Mouse (Mus musculus): ENCODE data around the gene Gm17428. TPM values are rescaled to one million over a fixed set of nuclear protein-coding genes. Genes with fewer than 3 reads are reported as not detected.

The Gm17428 gene
- polyA plus RNA-seq, 1 experiment from 2014 or later, result not detected

- Histone ChIP-seq H3K4me1 (replicated peaks; ENCODE audit: control insufficient read depth, insufficient read depth) (no peaks in the 10 kb centered on the region), H3K4me2 (replicated peaks; ENCODE audit: low read depth) (no peak within 1 kb of the TSS), H3K9ac (ENCODE audit: low read length) (peak within 1 kb of the TSS; percentile 31; the same call in 1 of the 2 replicates)
These were observed 40.6 kb upstream of the Gm17428 start, which contains the start of gene Cmtm5 for GRCm38 (mm10) chr14:54935904-54936830. Cmtm5 (plus strand) TSS chr14:54936261.

DNA sequence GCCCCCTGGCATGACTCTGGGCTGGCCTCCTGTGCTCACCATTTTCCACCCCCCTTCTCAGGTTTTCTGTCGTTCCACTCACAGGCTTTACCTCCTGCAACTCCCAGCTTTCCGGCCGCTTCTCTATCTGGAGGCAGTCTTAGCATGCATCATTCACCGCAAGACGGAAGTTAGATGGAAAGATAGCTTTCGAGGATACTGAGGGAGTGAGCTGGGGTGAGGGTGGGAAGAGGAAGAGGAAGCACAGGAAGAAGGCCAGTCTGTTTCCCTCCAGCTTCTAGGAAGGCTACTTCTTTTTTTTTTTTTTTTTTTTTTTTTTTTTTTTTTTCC, 39.9 kb upstream of the Gm17428 start:
- Histone ChIP-seq H3K4me2 (replicated peaks; ENCODE audit: low read depth) (no peak overlapping the region), H3K4me1 (replicated peaks; ENCODE audit: control insufficient read depth, insufficient read depth) (no peaks in the 10 kb centered on the region), H3K9me3 (ENCODE audit: control insufficient read depth, low read length) (no peaks in the 10 kb centered on the region), H3K27ac (replicated peaks) (no peak overlapping the region), H3K9ac (ENCODE audit: low read length) (no peak overlapping the region), H3K4me3 (ENCODE audit: low read depth, low read length) (no peak overlapping the region), H3K36me3 (ENCODE audit: control insufficient read depth, insufficient read depth, low read length) (no peaks in the 10 kb centered on the region), H3K27me3 (ENCODE audit: control insufficient read depth, insufficient read depth, low read length) (no peaks in the 10 kb centered on the region)
- ATAC-seq (ENCODE audit: low FRiP score, low TSS enrichment) (no peak), DNase-seq (ENCODE audit: low spot score) (no peak)
- WGBS, result 51% methylated on average over 6 of the region's 6 CpGs
- TF ChIP-seq EP300 (optimal IDR thresholded peaks at IDR 0.05) (no peak), CTCF (IDR thresholded peaks at IDR 0.05; ENCODE audit: low read depth) (no peak)

More at GRCm38 (mm10) chr14:54935904-54936830, 40.6 kb upstream of the Gm17428 start, which contains the start of gene Cmtm5:
- DNase-seq (ENCODE audit: low spot score) (no peak), ATAC-seq (ENCODE audit: low FRiP score, low TSS enrichment) (peak; percentile 33; the same call in 1 of the 2 replicates)
- 48% methylated on average over 8 of the region's 8 CpGs for WGBS
- no peak within 1 kb of the TSS for H3K4me3 ChIP-seq (ENCODE audit: low read depth, low read length)
- no peaks in the 10 kb centered on the region for H3K9me3 ChIP-seq (ENCODE audit: control insufficient read depth, low read length)
- H3K27ac ChIP-seq (replicated peaks), result no peak within 1 kb of the TSS
- H3K36me3 ChIP-seq (ENCODE audit: control insufficient read depth, insufficient read depth, low read length), result no peaks in the 10 kb centered on the region
- no peaks in the 10 kb centered on the region for H3K27me3 ChIP-seq (ENCODE audit: control insufficient read depth, insufficient read depth, low read length)
- TF ChIP-seq EP300 (optimal IDR thresholded peaks at IDR 0.05) (no peak), CTCF (IDR thresholded peaks at IDR 0.05; ENCODE audit: low read depth) (peak; percentile 51)

- Histone ChIP-seq H3K4me3 (ENCODE audit: low read depth, low read length) (no peak overlapping the region), H3K27me3 (ENCODE audit: control insufficient read depth, insufficient read depth, low read length) (no peaks in the 10 kb centered on the region), H3K9me3 (ENCODE audit: control insufficient read depth, low read length) (no peaks in the 10 kb centered on the region), H3K27ac (replicated peaks) (no peak overlapping the region), H3K4me1 (replicated peaks; ENCODE audit: control insufficient read depth, insufficient read depth) (no peaks in the 10 kb centered on the region), H3K36me3 (ENCODE audit: control insufficient read depth, insufficient read depth, low read length) (no peaks in the 10 kb centered on the region), H3K9ac (ENCODE audit: low read length) (no peak overlapping the region), H3K4me2 (replicated peaks; ENCODE audit: low read depth) (no peak overlapping the region)
- WGBS, result 90% methylated on average over 16 of the region's 16 CpGs
- DNase-seq (ENCODE audit: low spot score), result no peak
- ATAC-seq (ENCODE audit: low FRiP score, low TSS enrichment), result no peak
- TF ChIP-seq CTCF (IDR thresholded peaks at IDR 0.05; ENCODE audit: low read depth) (no peak), EP300 (optimal IDR thresholded peaks at IDR 0.05) (no peak)
These were observed 39.2 kb upstream of the Gm17428 start for GRCm38 (mm10) chr14:54937361-54938182.

DNA sequence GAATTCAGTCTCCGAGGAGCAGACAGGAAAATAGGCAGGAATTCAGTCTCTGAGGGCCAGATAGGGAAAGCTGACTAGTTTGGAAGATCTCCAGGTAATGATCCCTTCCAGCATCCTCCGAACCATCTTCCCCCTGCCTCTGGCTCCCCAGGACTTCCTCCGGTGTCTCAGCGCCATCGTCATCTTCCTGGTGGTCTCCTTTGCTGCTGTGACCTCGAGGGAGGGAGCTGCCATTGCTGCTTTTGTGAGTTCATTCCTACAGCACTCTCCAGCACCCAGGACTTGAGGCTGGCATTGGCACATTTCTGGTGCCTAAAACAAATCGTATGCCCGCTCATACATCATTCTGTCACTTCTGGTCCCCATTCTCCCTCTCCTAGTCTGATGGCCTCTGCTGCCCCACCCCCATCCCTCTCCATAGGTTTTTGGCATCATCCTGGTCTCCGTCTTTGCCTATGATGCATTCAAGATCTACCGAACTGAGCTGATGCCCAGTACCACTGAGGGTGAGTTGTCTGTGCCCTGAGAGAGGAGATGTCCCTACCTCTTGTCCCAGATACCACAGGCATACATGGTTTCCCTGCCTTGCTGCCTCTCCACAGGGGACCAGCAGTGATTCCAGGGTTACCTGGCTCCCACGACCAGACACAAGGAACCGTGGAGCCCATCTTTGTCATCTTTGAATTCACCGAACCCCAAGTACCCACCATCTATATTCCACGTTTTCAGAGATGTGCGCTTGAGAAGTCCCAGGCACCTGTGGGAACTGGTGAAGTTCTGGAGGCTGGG, 38.1 kb upstream of the Gm17428 start:
- Histone ChIP-seq H3K27me3 (ENCODE audit: control insufficient read depth, insufficient read depth, low read length) (no peaks in the 10 kb centered on the region), H3K4me1 (replicated peaks; ENCODE audit: control insufficient read depth, insufficient read depth) (no peaks in the 10 kb centered on the region), H3K36me3 (ENCODE audit: control insufficient read depth, insufficient read depth, low read length) (no peaks in the 10 kb centered on the region), H3K27ac (replicated peaks) (no peak overlapping the region), H3K9me3 (ENCODE audit: control insufficient read depth, low read length) (no peaks in the 10 kb centered on the region), H3K4me3 (ENCODE audit: low read depth, low read length) (no peak overlapping the region), H3K9ac (ENCODE audit: low read length) (no peak overlapping the region), H3K4me2 (replicated peaks; ENCODE audit: low read depth) (no peak overlapping the region)
- no peak for ATAC-seq (ENCODE audit: low FRiP score, low TSS enrichment)
- no peak for DNase-seq (ENCODE audit: low spot score)
- TF ChIP-seq CTCF (IDR thresholded peaks at IDR 0.05; ENCODE audit: low read depth) (no peak), EP300 (optimal IDR thresholded peaks at IDR 0.05) (no peak)
- 79% methylated on average over 15 of the region's 15 CpGs for WGBS

DNA sequence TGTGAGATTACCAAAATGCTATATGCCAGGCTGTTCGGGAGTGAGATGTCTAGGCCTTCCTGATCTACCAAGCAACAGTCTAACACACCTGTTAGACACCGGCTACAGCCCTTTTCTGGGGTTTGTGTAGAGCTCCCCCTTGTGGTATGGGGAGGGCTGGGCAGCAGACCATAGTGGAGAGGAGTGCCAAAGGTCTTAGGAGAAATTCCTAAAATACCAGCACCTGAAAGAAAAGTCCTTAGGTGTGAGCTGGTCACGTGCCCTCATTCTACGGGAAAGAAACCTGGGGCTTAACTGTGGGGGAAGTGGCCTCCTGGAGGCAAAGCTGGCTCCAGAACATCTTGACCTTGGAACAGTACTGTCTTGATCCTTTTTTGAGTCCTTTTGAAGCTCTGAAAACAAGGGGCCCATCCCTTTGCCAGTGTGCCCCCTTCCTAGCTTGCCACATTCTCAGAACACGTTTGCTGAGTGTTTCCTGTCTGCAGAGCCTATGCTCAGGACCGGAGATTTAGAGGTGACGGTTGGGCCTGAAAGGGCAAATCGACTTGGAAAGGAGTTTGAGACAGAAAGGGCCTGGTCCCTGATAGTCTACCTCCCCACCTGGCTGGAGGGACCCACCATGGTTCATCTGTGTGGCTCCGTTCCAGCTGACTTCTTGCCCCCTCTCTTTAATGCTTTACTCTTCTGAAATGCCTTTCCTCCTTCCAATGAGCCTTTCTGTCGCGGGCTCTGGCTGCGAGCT, 37.1 kb upstream of the Gm17428 start:
- TF ChIP-seq EP300 (optimal IDR thresholded peaks at IDR 0.05) (no peak), CTCF (IDR thresholded peaks at IDR 0.05; ENCODE audit: low read depth) (peak; percentile 95)
- no peak overlapping the region for H3K4me3 ChIP-seq (ENCODE audit: low read depth, low read length)
- H3K4me2 ChIP-seq (replicated peaks; ENCODE audit: low read depth), result no peak overlapping the region
- H3K9me3 ChIP-seq (ENCODE audit: control insufficient read depth, low read length), result no peaks in the 10 kb centered on the region
- H3K9ac ChIP-seq (ENCODE audit: low read length), result no peak overlapping the region
- DNase-seq (ENCODE audit: low spot score) (peak; percentile 79), ATAC-seq (ENCODE audit: low FRiP score, low TSS enrichment) (peak; percentile 76)
- H3K27me3 ChIP-seq (ENCODE audit: control insufficient read depth, insufficient read depth, low read length), result no peaks in the 10 kb centered on the region
- no peaks in the 10 kb centered on the region for H3K36me3 ChIP-seq (ENCODE audit: control insufficient read depth, insufficient read depth, low read length)
- WGBS, result 56% methylated on average over 12 of the region's 12 CpGs
- no peaks in the 10 kb centered on the region for H3K4me1 ChIP-seq (replicated peaks; ENCODE audit: control insufficient read depth, insufficient read depth)
- no peak overlapping the region for H3K27ac ChIP-seq (replicated peaks)
